Mouse (Mus musculus) brain, adult 2 months (tissue): Measurements from ENCODE around the gene Tiprl.
A peak's percentile ranks its signal among the peaks of the same experiment; 100 is the strongest.

Experiments
- DNase-seq: peaks from one replicate; pipeline ENCODE4 v3.0.0; 2011; ENCODE audit warnings: low read depth, low spot score

Tiprl gene

DNA sequence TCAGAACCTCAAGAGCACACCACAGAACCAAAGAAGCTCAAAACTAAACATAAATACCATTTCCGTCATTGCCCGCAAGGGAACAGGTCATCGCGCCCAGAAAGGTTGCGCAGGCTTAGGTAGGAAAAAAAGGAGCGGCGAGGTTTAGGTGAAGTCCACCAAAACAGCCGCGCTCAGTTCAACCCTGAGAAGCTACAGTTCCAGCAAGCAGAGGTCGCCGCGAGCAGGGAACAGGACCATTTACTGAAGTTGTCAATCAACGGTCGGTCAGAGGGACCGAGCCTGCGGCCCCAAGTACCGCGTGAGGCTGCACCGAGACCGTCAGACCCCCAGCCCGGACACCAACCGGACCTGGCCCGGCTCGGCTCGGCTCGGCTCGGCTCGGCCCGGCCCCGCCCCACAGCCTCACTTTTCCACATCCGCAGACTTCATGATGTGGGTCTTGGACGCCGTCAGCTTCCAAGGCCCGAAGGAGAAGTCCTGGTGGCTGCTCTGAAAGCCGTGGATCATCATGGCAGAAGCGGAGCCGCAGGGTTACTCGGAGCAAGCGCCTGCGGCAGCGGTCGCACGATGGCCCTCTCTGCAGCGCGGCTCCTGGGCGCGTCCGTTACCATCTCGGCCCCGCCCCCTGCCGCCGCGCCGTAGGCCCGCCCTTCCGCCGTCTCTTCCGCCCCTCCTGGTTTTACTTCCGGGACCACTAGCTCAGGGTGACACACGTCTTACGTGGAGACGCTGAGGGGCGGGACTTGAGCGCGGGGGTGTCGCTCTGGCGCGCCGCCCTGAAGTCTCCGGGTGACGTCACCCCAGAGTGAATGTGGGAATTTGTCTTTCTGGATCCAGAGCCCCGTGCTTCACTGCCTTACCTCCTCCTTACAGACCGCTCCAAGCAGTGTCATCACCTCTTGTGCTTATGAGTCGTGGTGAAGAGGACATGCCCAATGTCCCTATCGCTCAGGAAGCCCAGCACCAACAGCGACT, at the start of gene Tiprl:
Gene Tiprl, minus strand, starts transcription at position 676 of the 978 bp plus-strand sequence.
- DNase-seq: peak; percentile 99

DNA sequence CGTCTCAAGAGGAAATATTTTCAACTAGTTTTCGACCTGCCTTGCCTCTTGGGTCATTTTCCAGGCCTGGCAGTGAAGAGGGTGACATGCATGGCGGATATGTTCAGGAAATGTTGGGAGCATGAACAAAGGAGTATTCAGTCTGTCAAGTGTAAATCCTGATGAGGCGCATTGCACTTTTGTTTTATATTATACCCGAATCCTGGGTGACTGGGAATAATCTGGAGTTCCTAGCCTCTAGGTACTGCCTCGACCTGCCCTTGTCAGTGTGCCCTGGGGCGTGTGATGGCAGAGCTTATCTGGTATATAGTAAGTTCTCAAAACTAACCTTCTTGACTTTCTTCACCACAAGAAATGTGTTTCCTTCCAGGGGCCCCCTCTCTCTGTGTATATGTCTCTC, 47.3 kb upstream of the Tiprl start:
- DNase-seq: no peak

DNA sequence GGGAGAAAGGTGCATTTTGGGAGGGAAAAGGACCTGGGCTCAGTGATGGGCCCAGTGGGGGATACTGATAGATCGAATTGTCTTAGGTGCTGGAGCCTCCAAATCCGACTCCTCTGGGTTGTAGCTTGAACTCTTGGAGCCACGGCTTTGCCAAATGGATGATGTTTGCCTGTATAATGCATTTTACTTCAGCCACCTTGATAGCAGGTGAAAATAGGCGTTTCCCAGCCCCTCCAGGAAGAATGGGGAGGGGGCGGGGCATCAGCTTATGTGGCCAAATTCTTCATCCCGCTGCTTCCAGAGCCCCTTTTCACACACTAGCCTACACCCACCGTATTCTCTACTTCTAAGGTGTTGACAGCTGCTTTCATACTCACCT, 46.2 kb upstream of the Tiprl start:
- DNase-seq: no peak

DNA sequence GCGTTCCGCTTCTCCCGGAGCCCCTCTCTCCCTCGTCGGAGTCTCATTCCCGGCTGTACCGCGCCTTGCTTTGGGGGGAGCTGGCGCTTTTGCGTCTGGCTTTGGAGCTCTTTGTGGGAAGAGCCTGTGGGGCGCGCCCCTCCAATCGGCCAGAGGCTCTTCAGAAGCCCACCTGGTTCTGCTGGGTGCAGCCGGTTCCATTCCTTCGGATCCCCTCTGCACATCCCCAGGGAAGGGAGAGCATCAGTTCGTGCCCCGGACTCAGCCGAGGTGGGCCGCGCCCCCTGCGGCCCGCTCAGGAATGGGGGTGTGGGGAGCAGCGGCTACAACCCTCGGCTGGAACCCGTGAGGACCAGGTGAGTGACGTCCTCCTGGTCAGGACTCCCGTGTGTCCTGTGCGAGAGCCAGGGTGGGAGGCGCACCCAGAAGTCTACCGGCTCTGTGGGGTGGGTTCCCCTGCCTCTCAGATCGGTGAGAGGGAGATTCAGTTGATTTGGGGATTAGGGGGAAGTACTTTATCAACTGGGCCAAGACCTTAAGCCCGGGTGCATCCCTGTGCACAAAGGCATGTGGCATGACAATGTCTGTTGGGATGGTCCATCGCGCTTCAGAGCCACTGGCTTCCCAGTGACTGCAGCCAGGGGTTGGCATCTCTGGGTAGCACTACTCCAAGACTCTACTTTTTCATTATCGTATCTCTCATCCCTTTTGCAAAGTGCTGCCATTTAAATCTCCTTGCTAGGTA, 45.6 kb upstream of the Tiprl start:
- no peak for DNase-seq

DNA sequence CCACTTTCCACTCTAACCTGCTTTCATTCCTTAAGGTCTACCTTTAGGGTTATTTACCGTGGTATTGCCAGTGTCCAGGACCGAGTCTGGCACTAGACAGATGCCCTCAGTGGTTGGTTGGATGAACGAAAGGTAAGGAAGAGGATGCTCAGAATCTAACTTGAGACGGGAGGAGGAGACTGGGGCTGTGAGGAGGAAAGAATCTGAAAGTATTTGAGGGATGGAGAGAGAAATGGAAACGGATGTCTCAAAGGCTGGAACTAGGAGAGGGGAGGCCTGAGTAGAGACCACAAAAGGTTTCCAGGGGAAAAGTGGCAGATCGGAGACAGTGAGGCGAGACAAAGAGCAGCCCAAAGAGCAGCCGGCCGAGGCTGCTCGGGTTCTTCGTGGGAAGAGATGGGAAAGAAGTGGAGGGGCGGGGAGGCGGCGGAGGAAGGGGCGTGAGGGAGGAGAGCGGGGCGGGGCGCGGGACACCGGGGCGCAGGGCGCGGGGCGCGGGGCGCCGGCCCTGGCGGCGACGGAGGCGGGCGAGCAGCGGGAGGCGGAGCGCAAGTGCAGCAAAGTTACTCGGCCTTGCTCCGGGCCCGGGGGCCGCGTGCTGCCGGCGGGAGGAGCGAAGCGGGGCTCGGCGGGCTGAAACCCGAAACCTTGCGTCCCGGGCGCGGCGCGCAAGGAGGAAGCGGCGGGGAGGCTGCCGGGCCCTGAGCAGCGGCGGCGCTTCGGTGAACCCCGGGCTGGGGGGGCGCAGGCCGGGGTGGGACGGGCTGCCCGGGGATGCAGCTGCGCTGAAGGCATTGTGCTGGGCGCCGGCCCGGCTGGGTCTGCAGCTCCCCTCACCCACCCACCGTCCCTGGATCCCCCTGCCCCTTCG, 44.8 kb upstream of the Tiprl start:
- peak; percentile 43 for DNase-seq

DNA sequence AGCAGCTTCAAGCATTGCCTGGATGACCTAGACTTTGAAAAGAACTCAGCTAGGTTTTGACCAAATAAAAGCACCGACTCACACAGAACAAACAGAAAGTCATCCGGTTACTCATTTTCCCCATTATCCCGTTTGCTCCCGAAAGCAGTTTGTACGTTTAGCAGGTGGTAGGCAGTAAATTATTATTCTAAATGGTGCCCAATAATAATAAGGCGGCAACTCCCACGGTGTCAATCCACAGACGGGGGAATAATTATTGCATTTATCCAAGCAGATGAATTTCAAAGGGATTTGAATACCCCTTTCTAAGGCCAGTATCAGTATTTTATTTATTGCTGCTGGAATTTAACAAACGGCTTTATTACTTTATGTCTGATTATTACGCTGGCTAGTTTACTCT, 43.9 kb upstream of the Tiprl start:
- DNase-seq: no peak

DNA sequence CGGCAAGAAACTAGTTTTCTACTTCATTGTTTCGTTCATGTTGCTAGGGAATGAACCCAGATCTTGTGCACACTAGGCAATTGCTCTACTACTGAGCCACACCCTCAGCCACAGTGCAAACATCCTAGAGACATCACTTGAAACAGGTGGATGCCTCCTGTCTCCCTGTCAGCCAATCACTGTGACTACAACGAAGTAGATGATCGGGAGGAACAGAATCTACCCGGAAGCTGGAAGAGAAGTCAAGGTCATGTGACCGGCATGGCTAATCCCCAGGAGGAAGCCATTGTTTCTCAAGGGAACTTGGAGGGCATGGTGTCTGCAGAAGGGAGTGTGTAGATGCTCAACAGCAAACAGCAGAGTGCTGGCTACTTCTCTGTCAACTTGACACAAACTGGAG, 38.1 kb upstream of the Tiprl start:
- no peak for DNase-seq

DNA sequence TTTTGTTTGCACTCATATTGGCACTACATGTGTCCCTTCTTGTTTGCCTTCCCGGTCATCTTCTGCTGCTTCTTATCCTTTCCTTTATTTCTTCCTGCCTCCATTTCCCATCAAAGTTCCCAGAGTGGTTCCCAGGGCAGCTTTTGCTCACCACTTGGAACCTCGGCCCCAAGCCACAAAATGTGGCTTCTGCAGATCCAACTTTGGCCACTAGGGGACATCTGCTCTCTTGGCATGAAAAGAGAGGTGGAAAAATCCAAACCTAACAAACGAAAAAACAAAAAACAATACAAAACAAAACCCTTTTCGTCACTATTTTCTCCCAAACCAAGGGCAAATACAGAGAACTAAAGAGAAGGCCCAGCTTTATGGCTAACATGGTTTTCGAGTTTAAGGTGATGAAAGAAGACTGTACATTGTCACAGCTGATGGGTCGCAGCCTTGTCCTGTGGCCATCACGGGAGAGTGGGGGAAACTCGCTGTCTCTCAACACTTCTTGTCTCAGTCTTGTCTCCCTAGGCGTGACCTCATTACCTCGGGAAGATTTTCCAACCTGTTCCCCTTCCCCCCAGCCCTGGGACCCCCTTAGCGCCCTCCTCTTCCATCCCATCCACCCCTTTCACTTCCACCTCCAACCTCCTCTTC, 15.4 kb upstream of the Tiprl start:
- DNase-seq: peak; percentile 57

DNA sequence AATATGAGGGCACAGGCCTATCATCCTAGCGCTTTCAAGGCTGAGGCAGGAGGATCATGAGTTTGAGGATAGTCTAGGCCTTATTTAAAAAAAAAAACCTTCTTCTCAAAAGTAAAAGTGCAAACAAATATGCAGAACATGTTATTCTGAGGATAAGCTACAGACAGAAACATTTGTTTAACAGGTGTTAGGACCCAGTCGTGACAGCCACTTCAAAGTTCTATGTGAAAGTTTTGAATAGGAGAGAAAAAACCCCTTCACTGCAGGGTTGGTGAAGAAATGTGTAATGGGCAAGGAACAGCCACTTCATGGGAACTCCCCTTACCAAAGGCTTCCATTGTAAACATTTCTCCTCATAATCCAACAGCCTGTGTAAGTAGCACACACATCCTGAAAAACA, 13.8 kb upstream of the Tiprl start:
- no peak for DNase-seq

DNA sequence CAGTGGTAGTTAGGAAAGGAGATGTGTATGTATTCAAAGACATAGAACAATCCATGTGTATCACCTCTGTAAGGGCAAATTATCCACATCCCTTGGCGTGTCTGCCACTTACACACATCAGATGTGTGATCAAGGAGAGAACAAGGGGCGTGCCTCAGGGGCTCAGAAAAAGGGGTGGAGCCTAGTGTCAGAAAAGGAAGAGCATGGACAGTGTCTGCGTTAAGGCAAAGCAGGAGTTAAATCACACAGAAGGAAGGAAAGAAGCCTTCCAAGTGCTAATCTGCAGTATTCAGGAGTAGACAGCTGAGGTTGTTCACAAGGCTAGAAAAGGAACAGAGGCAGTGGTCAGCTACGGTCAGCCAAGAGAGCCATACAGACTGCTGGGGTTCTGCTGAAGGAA, 12.0 kb upstream of the Tiprl start:
- DNase-seq: no peak

DNA sequence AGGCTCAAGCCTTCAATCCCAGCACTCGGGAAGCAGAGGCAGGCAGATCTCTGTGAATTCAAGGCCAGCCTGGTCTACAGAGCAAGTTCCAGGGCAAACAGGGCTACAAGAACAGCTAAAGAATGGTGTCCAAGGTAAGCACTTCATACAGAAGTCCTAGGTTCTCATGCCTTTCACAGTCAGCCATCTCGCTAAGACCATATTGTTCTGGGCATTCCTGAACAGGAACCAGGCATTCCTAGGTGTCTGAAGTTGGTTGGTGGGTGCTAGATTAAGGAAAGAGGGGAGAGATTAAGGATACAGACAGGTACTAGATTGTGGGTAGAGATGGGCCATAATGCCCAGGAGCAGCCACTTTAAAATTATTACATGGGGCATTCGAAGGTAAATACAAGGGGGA, 11.0 kb upstream of the Tiprl start:
- no peak for DNase-seq

DNA sequence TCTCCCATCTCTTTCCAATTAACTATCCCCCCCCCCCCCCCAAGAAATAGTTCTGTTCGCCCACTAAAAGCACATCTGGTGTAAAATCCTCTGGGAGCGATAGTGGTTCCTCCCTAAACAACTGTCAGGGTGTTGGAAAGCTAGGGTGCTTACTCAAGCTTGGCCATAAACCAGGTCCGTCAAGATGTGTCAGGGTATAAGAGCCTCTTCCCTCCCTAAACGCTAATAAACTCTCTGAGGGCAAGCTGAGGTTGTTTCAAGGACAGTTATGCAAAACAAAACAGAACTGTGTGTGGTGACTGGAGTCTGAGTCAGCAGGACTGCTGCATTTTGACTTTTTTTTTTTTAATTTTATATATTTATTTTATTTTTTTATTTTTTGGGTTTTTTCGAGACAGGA, 10.3 kb upstream of the Tiprl start:
- no peak for DNase-seq

DNA sequence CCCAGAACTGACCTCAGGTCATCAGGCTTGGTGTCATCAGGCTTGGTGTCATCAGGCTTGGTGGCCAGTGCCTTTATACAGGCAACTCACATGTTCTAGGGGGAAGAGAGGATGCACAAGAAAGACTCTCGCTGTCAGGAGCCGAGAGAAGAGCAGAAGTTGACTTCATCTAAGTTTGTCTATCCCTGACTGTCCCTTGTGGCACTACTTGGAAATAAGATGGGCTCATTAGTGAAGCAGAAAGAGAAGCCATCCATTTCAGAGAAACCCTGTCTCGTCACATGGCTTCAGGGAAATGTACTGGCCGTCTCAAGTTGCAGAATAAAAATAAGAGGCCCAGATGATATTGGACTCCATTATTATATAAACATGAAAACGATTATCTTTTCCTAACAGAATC, 9.8 kb upstream of the Tiprl start:
- DNase-seq: no peak

DNA sequence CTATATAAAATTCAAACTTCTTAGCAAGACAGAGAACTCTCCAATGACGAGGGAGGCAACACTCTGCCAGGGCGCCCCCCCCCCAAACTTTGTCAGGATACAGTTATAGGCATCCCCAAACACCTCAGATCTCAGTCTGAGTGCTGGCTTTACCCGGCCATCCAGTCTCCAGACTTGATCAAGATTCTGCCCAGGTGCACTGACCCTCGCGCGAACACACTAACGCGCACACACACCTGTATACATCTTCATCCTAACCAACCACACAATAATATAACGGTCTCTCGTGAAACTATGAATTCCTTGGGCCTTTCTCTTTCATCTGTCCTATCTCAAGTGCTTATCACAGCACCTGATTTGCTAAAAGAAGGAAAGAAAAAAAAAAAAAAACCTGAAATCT, 950 bp downstream of the Tiprl start:
- no peak for DNase-seq

DNA sequence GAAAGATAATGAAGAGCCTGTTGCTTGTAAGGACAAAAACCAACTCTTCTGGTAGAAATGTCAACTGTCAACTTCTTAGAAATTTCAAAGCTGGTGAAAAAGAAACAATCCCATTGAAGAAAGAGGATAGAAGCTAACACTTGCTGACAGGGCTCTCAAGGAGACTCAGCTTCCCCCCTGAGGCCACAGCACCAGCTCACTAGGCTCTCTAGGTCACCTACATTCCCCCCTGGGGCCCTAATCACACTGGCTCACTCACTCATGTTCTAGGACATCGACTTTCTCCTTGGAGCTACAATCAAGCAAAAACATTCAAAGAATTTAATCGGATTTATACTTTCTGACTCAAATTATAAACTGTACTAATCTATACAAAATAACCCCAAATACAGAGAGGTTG, 3.0 kb downstream of the Tiprl start:
- DNase-seq: no peak

DNA sequence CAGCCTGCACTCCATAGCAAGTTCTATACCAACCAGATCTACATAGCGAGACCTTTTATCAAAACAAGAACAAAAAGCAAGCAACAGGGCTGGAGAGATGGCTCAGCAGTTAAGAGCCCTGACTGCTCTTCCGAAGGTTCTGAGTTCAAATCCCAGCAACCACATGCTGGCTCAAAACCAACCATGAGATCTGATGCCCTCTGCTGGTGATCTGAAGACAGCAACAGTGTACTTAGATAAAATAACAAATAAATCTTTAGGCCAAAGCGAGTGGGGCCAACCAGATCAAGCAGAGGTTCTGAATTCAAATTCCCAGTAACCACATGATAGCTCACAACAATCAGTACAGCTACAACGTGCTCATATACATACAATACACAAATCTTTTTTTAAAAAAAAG, 6.1 kb downstream of the Tiprl start:
- DNase-seq: no peak

DNA sequence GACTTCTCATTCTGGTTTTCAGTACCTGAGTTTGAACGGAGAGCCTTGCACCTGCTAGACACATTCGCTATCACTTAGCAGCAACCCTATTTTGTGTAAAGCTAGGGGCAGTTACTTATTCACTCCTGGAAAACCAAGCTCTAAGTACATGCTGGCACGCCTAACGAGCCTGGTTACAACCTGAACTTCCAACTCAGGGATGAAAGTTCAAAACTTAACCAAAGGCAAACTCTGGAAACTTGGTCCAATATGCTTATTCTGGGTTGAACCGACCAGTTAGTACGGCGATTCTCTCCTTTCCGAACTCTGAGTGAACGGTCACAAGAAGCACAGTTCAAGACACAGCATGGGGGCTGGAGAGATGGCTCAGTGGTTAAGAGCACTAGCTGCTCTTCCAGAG, 7.2 kb downstream of the Tiprl start:
- DNase-seq: no peak

DNA sequence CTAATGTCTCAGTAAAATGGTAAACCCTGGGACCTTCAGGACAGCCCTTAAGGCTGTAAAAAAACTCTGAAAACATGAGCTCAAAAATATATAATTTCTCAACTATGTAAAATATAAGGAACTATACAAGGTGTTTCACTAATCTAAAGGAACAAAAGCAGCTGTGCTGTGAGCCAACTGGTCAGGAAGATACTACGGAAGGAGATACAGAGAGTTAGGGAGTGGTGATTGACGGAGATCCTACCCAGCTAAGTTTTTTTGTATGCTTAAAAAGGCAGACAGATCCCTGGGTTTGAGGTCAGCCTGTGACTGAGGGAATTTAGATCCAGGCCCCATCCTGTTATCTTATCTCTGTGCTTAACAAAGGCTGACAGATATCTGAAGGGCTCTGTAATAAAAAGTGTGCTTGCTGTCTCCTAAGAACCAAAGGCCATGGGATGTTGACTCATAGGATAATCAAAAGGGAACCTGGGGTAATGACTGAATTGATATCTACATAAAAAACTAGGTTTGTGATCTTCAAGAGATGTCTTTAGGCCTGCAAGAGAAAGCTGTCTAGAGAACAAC, 19.7 kb downstream of the Tiprl start:
- no peak for DNase-seq

DNA sequence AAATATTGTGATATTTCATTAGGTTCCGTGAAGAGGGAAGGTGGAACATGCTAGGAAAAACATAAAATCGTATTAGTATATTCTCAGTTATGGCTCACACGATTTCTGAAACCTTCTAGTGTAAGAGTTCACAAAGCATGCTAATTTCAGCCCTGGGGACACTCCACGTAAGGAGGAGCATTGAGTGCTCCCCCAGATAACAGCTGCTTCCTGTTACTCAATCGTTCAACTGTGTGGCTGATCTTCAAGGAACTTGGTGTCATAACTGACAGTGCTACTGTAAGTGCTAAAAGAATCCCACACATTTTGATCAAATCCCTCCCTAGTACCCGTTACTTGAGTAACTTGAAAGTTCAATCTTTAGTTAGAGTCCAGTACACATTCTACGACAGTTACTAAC, 21.0 kb downstream of the Tiprl start:
- DNase-seq: peak; percentile 23

DNA sequence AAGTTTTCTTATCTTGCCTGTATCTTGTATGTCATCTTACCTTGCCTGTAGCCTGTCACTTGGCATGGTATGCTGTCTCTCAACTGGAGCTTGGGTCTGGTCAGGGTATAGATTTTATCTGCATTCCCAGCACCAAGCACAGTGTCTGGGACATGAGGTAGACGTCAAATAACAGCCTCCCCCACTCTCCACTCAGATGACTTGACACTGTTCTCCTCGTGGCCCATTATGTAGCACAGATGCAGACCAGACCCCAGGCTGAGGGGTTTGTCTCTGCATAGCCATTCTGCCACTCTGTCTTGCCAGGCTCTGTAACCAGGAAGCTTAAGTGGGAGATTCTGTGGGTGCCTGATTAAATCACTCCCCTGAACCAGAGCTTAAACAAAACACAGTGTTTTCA, 31.2 kb downstream of the Tiprl start:
- DNase-seq: no peak

DNA sequence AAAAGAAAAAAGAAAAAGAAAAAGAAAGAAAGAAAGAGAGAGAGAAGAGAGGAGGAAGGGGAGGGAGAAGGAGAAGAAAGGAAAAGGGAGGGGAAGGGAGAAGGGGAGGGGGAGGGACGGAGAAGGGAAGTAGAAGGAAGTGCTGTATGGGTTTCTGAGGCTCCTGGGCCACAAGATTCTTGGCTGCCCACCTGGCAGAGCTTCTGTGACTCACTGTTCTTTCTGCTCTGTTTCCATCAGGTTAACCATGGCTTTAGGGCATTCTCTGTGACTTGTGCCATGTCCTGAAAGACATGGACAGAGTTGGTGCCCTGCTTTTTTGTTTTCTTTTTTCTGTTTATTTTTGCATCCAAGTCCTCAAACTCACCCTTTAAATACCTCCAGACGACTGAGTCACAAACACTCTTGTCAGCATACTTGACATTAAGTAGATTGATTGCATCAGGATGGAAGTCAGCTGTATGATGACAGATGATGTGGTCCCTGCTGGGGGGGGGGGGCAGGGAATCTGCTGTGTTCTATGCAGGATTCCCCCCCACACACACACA, 33.2 kb downstream of the Tiprl start:
- peak; percentile 37 for DNase-seq
